Mouse (Mus musculus): ENCODE data around the gene Il12rb2. TPM values are rescaled to one million over a fixed set of nuclear protein-coding genes. Genes with fewer than 3 reads are reported as not detected.

Gene Il12rb2
- polyA plus RNA-seq, 1 experiment from 2014 or later, result not detected

DNA sequence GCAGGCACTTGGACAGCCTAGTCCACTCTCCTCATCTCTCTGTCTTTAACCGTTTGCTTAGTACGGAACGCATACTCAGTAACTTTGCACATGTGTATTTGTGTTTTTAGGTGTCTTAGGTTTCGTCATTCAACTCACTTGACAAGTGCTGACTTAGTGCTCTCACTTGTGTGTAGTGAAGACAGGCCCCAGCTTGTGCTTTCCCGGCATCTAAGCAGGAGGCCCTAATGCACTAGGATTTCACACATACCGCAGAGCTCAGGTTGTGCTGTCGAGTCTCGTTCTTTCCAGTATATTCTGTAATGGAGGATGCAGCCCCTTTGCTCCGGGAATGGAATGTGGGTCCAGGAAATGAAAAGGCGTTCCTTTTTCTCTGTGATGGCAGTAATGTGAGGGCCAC is 72.8 kb downstream of the Il12rb2 start:
- H3K4me1 ChIP-seq (replicated peaks; ENCODE audit: control insufficient read depth, insufficient read depth, low read length), result no peaks in the 10 kb centered on the region; the same call in 1 of the 2 replicates
- H3K27ac ChIP-seq (ENCODE audit: low read depth), result no peak overlapping the region
- H3K36me3 ChIP-seq (ENCODE audit: control insufficient read depth, insufficient read depth, low read length), result no peaks in the 10 kb centered on the region
- no peak overlapping the region for H3K9ac ChIP-seq (ENCODE audit: low read length)
- no peak overlapping the region for H3K4me3 ChIP-seq (ENCODE audit: low read depth, low read length)
- no peaks in the 10 kb centered on the region for H3K27me3 ChIP-seq (replicated peaks; ENCODE audit: control insufficient read depth, insufficient read depth, low read length)
- no peak overlapping the region for H3K4me2 ChIP-seq (ENCODE audit: low read length)
- no peaks in the 10 kb centered on the region for H3K9me3 ChIP-seq (ENCODE audit: control insufficient read depth, low read length)
- 85% methylated on average over 10 of the region's 10 CpGs for WGBS
- DNase-seq (ENCODE audit: low spot score), result no peak
- ATAC-seq (replicated peaks; ENCODE audit: low FRiP score, low TSS enrichment, low read depth), result no peak

DNA sequence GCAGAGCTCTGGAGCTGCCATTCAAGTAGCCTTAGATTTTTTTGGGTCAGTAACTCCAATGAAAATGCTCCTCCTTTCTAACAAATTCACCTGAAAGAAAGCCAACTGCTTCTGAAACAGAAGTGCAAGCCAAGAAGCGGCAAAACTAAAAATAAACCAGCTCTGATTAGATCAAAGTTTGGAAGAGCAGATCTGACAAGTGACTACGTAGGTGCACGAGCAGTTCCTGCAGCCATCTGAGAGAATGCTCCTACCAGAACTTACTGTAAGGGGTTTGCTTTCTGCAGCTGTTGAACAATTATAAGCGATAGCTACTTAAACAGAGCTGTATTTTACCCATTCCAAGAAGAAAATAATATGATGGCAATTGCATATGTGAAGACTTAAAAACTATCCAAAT is 73.5 kb downstream of the Il12rb2 start:
- Histone ChIP-seq H3K27me3 (replicated peaks; ENCODE audit: control insufficient read depth, insufficient read depth, low read length) (no peaks in the 10 kb centered on the region), H3K4me2 (ENCODE audit: low read length) (no peak overlapping the region), H3K4me3 (ENCODE audit: low read depth, low read length) (no peak overlapping the region), H3K36me3 (ENCODE audit: control insufficient read depth, insufficient read depth, low read length) (no peaks in the 10 kb centered on the region), H3K27ac (ENCODE audit: low read depth) (no peak overlapping the region), H3K4me1 (replicated peaks; ENCODE audit: control insufficient read depth, insufficient read depth, low read length) (no peaks in the 10 kb centered on the region; the same call in 1 of the 2 replicates), H3K9me3 (ENCODE audit: control insufficient read depth, low read length) (no peaks in the 10 kb centered on the region), H3K9ac (ENCODE audit: low read length) (no peak overlapping the region)
- 77% methylated on average over 4 of the region's 4 CpGs for WGBS
- DNase-seq (ENCODE audit: low spot score) (no peak), ATAC-seq (replicated peaks; ENCODE audit: low FRiP score, low TSS enrichment, low read depth) (no peak)

DNA sequence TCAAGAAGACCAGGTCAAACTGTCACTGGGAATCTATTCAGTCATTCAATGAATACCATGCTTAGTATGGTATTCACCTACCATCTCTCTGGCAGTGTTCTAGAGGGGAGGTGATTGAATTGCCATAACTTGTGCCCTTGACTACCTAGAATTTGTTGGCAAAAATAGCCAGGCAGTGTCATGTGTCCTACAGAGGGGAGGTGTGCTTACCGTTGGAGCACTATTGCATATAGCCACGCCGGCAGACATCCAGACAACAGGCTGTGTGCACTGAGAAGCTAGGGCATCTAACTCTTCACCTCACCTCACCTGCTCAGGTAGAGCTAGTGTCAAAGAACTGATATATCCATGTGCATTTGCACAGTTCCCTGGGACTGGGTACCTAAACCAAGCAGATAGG is 74.8 kb downstream of the Il12rb2 start:
- ATAC-seq (replicated peaks; ENCODE audit: low FRiP score, low TSS enrichment, low read depth), result no peak
- no peak for DNase-seq (ENCODE audit: low spot score)
- no peak overlapping the region for H3K27ac ChIP-seq (ENCODE audit: low read depth)

DNA sequence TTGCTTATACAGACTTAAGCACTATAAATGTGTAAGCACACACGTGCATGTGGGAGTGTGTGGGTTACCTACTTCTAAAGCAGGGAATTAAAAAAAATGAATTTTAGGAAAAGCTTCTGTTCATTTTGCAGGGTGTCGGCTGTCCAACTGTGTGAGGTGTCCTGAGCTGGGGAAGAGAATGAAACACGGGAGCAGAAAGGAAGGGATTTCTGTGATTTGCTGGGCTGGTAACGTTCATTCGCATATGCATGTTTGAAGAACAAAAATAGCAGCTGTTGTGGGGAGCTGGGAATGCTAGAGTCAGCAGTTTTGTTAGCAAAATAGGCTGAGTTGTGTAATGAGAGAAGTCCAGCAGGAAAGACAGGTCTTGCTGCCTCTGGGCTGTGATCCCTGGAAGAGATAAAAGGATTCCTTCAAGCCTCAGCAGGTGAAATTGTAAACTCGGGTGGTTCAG is 75.3 kb downstream of the Il12rb2 start:
- WGBS, result 42% methylated on average over 6 of the region's 6 CpGs
- ATAC-seq (replicated peaks; ENCODE audit: low FRiP score, low TSS enrichment, low read depth), result peak; percentile 5; the same call in 1 of the 2 replicates
- H3K9ac ChIP-seq (ENCODE audit: low read length), result no peak overlapping the region
- no peaks in the 10 kb centered on the region for H3K36me3 ChIP-seq (ENCODE audit: control insufficient read depth, insufficient read depth, low read length)
- no peak for DNase-seq (ENCODE audit: low spot score)
- no peaks in the 10 kb centered on the region for H3K9me3 ChIP-seq (ENCODE audit: control insufficient read depth, low read length)
- no peak overlapping the region for H3K4me2 ChIP-seq (ENCODE audit: low read length)
- no peaks in the 10 kb centered on the region for H3K27me3 ChIP-seq (replicated peaks; ENCODE audit: control insufficient read depth, insufficient read depth, low read length)
- H3K27ac ChIP-seq (ENCODE audit: low read depth), result no peak overlapping the region
- no peak overlapping the region for H3K4me3 ChIP-seq (ENCODE audit: low read depth, low read length)
- H3K4me1 ChIP-seq (replicated peaks; ENCODE audit: control insufficient read depth, insufficient read depth, low read length), result no peaks in the 10 kb centered on the region; the same call in 1 of the 2 replicates

More for the DNA sequence above, 74.8 kb downstream of the Il12rb2 start:
- no peaks in the 10 kb centered on the region; the same call in 1 of the 2 replicates for H3K4me1 ChIP-seq (replicated peaks; ENCODE audit: control insufficient read depth, insufficient read depth, low read length)
- no peaks in the 10 kb centered on the region for H3K27me3 ChIP-seq (replicated peaks; ENCODE audit: control insufficient read depth, insufficient read depth, low read length)
- no peak overlapping the region for H3K4me3 ChIP-seq (ENCODE audit: low read depth, low read length)
- no peak overlapping the region for H3K9ac ChIP-seq (ENCODE audit: low read length)
- WGBS, result 94% methylated on average over 3 of the region's 3 CpGs
- H3K36me3 ChIP-seq (ENCODE audit: control insufficient read depth, insufficient read depth, low read length), result no peaks in the 10 kb centered on the region
- H3K9me3 ChIP-seq (ENCODE audit: control insufficient read depth, low read length), result no peaks in the 10 kb centered on the region
- H3K4me2 ChIP-seq (ENCODE audit: low read length), result no peak overlapping the region

DNA sequence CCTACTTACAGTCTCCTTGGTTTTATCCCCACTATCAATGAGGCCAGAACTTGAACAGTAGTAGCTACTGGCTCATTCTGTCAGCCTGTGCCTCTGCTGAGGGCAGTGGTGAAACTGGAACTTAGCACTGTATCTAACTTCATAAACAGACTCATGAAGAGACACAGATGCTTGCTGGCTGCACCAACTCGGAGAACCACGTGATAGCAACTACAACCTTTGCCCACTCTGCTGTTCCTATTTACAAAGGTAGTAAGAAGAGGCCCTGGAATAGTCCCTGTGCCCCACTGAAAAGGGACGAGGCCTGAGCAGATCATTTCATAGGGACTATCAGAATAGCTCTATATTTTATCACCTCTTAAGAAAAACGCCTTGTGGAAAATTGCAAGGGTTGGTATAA is 75.7 kb downstream of the Il12rb2 start:
- no peak overlapping the region for H3K4me2 ChIP-seq (ENCODE audit: low read length)
- H3K4me1 ChIP-seq (replicated peaks; ENCODE audit: control insufficient read depth, insufficient read depth, low read length), result no peaks in the 10 kb centered on the region; the same call in 1 of the 2 replicates
- no peak overlapping the region for H3K9ac ChIP-seq (ENCODE audit: low read length)
- no peaks in the 10 kb centered on the region for H3K27me3 ChIP-seq (replicated peaks; ENCODE audit: control insufficient read depth, insufficient read depth, low read length)
- ATAC-seq (replicated peaks; ENCODE audit: low FRiP score, low TSS enrichment, low read depth) (peak; percentile 72), DNase-seq (ENCODE audit: low spot score) (no peak)
- no peak overlapping the region for H3K4me3 ChIP-seq (ENCODE audit: low read depth, low read length)
- H3K9me3 ChIP-seq (ENCODE audit: control insufficient read depth, low read length), result no peaks in the 10 kb centered on the region
- H3K27ac ChIP-seq (ENCODE audit: low read depth), result no peak overlapping the region
- H3K36me3 ChIP-seq (ENCODE audit: control insufficient read depth, insufficient read depth, low read length), result no peaks in the 10 kb centered on the region
- 46% methylated on average over 4 of the region's 4 CpGs for WGBS

GRCm38 (mm10) chr6:67298742-67299141 is 77.2 kb downstream of the Il12rb2 start:
- H3K4me2 ChIP-seq (ENCODE audit: low read length), result no peak overlapping the region
- H3K4me1 ChIP-seq (replicated peaks; ENCODE audit: control insufficient read depth, insufficient read depth, low read length), result no peaks in the 10 kb centered on the region; the same call in 1 of the 2 replicates
- WGBS, result 87% methylated on average over 5 of the region's 5 CpGs
- no peak overlapping the region for H3K27ac ChIP-seq (ENCODE audit: low read depth)
- ATAC-seq (replicated peaks; ENCODE audit: low FRiP score, low TSS enrichment, low read depth) (no peak), DNase-seq (ENCODE audit: low spot score) (no peak)
- H3K9ac ChIP-seq (ENCODE audit: low read length), result no peak overlapping the region
- H3K4me3 ChIP-seq (ENCODE audit: low read depth, low read length), result no peak overlapping the region
- H3K36me3 ChIP-seq (ENCODE audit: control insufficient read depth, insufficient read depth, low read length), result no peaks in the 10 kb centered on the region
- H3K27me3 ChIP-seq (replicated peaks; ENCODE audit: control insufficient read depth, insufficient read depth, low read length), result no peaks in the 10 kb centered on the region
- H3K9me3 ChIP-seq (ENCODE audit: control insufficient read depth, low read length), result no peaks in the 10 kb centered on the region

GRCm38 (mm10) chr6:67296126-67296525 is 79.9 kb downstream of the Il12rb2 start:
- Histone ChIP-seq H3K4me1 (replicated peaks; ENCODE audit: control insufficient read depth, insufficient read depth, low read length) (no peaks in the 10 kb centered on the region), H3K27me3 (replicated peaks; ENCODE audit: control insufficient read depth, insufficient read depth, low read length) (no peaks in the 10 kb centered on the region), H3K9me3 (ENCODE audit: control insufficient read depth, low read length) (no peaks in the 10 kb centered on the region), H3K36me3 (ENCODE audit: control insufficient read depth, insufficient read depth, low read length) (0 out of 2 replicates have a peak, but pooled peaks cover 4% of the 10 kb centered on the region), H3K4me3 (ENCODE audit: low read depth, low read length) (no peak overlapping the region), H3K4me2 (ENCODE audit: low read length) (no peak overlapping the region), H3K27ac (ENCODE audit: low read depth) (no peak overlapping the region), H3K9ac (ENCODE audit: low read length) (no peak overlapping the region)
- DNase-seq (ENCODE audit: low spot score) (no peak), ATAC-seq (replicated peaks; ENCODE audit: low FRiP score, low TSS enrichment, low read depth) (no peak)
- WGBS, result 54% methylated on average over 5 of the region's 5 CpGs

DNA sequence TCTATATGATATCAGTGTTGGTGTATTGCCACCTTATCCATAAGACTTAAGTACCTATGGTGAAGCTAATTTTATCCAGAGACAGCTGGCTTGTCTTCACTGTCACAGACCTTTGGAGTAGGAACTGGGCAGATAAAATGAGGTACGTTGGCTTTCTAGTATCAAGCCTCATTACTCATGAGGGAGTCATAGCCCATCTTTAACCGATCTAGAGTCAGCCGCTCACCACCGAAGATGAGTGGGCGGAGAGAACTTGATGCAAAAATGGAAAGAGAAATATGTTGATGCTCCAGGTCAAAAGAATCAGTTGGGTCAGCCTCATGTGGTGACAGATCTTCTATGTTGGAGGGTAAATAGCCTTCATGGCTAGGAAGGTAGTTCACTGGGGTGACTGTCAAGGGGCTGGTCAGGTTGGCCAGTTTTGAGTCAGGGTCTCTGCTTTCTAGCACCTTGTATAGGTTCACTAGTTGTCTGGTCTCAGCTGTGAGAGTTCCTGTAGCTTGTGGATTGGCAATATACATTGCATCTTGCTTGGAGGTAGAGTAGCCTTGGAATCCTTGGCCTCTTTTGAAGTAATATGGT is 83.9 kb downstream of the Il12rb2 start:
- 0 out of 2 replicates have a peak, but pooled peaks have one; percentile 16 for ATAC-seq (replicated peaks; ENCODE audit: low FRiP score, low TSS enrichment, low read depth)
- Histone ChIP-seq H3K27me3 (replicated peaks; ENCODE audit: control insufficient read depth, insufficient read depth, low read length) (no peaks in the 10 kb centered on the region), H3K36me3 (ENCODE audit: control insufficient read depth, insufficient read depth, low read length) (peaks cover 27% of the 10 kb centered on the region), H3K4me3 (ENCODE audit: low read depth, low read length) (no peak overlapping the region), H3K9ac (ENCODE audit: low read length) (no peak overlapping the region), H3K4me2 (ENCODE audit: low read length) (no peak overlapping the region), H3K9me3 (ENCODE audit: control insufficient read depth, low read length) (no peaks in the 10 kb centered on the region), H3K4me1 (replicated peaks; ENCODE audit: control insufficient read depth, insufficient read depth, low read length) (no peaks in the 10 kb centered on the region), H3K27ac (ENCODE audit: low read depth) (no peak overlapping the region)
- no peak for DNase-seq (ENCODE audit: low spot score)
- 84% methylated on average over 5 of the region's 5 CpGs for WGBS

GRCm38 (mm10) chr6:67282897-67283296 is 93.1 kb downstream of the Il12rb2 start:
- peaks cover 71% of the 10 kb centered on the region for H3K36me3 ChIP-seq (ENCODE audit: control insufficient read depth, insufficient read depth, low read length)
- no peak for DNase-seq (ENCODE audit: low spot score)
- no peak for ATAC-seq (replicated peaks; ENCODE audit: low FRiP score, low TSS enrichment, low read depth)
- no peaks in the 10 kb centered on the region for H3K27me3 ChIP-seq (replicated peaks; ENCODE audit: control insufficient read depth, insufficient read depth, low read length)
- no peaks in the 10 kb centered on the region for H3K9me3 ChIP-seq (ENCODE audit: control insufficient read depth, low read length)
- WGBS, result 91% methylated on average over 1 of the region's 1 CpGs
- H3K4me1 ChIP-seq (replicated peaks; ENCODE audit: control insufficient read depth, insufficient read depth, low read length), result no peaks in the 10 kb centered on the region
- H3K4me3 ChIP-seq (ENCODE audit: low read depth, low read length), result no peak overlapping the region
- no peak overlapping the region for H3K27ac ChIP-seq (ENCODE audit: low read depth)
- no peak overlapping the region for H3K9ac ChIP-seq (ENCODE audit: low read length)
- no peak overlapping the region for H3K4me2 ChIP-seq (ENCODE audit: low read length)
